Mouse (Mus musculus): ENCODE measurements around the gene Ddx49. TPM values are rescaled to one million over a fixed set of nuclear protein-coding genes. Genes with fewer than 3 reads are reported as not detected.

The Ddx49 gene
- total and polyA plus RNA-seq, 2 experiments from 2014 or later = 40.4 to 53.8 TPM

DNA sequence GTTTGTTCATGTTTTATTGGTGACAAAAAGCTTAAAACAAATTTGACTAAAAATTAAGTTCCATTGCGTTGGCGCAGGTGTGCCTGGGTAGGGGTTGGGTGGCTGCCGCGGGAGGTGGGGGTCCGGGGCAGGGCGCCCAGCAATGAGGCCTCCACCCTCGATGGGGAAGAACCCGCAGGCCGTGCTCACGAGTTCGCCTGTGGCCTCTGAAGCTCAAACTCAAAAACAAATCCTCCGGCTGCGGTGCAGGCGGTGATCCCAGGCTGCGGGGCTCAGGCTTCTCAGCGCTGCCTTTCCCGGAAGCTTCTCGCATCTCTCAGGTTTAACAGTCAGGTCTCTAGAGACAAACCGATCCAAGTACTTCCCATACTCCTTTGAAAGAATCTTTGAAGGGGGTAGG, 29.2 kb upstream of the Ddx49 start:
- no peaks in the 10 kb centered on the region for H3K27me3 ChIP-seq (ENCODE audit: insufficient read depth, low read length)
- H3K36me3 ChIP-seq (ENCODE audit: insufficient read depth, low read length) = peaks cover 53% of the 10 kb centered on the region
- H3K4me3 ChIP-seq (ENCODE audit: low read length) = no peak overlapping the region
- no peak for ATAC-seq
- peak; percentile 49 for DNase-seq (ENCODE audit: low spot score)
- no peak overlapping the region for H3K4me2 ChIP-seq (ENCODE audit: low read depth, low read length)
- WGBS = 60% methylated on average over 19 of the region's 19 CpGs
- H3K9me3 ChIP-seq (ENCODE audit: low read length) = no peaks in the 10 kb centered on the region
- H3K9ac ChIP-seq (replicated peaks; ENCODE audit: low read length) = 0 out of 2 replicates have a peak overlapping the region, but pooled peaks have one; percentile 33
- peaks cover 5% of the 10 kb centered on the region; the same call in 1 of the 2 replicates for H3K4me1 ChIP-seq (ENCODE audit: insufficient read depth, low read length)
- TF ChIP-seq CTCF (IDR thresholded peaks at IDR 0.05; ENCODE audit: low read depth) = no peak
- H3K27ac ChIP-seq = peak overlapping the region; percentile 34; the same call in 1 of the 2 replicates

DNA sequence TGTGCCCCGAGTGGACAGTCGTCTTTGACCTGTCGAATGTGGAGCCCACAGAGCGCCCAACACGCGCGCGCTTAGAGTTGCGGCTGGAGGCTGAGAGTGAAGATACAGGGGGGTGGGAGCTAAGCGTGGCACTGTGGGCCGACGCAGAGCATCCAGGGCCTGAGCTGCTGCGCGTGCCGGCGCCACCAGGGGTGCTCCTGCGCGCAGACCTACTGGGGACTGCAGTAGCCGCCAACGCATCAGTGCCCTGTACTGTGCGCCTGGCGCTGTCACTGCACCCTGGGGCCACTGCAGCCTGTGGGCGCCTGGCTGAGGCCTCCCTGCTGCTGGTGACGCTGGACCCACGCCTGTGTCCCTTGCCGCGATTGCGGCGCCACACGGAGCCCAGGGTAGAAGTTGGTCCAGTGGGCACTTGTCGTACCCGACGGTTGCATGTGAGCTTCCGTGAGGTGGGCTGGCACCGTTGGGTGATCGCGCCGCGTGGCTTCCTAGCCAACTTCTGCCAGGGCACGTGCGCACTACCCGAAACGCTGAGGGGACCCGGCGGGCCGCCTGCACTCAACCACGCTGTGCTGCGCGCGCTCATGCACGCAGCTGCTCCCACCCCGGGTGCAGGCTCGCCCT, 28.6 kb upstream of the Ddx49 start:
- 26% methylated on average over 53 of the region's 53 CpGs for WGBS
- peaks cover 49% of the 10 kb centered on the region for H3K36me3 ChIP-seq (ENCODE audit: insufficient read depth, low read length)
- peaks cover 5% of the 10 kb centered on the region; the same call in 1 of the 2 replicates for H3K4me1 ChIP-seq (ENCODE audit: insufficient read depth, low read length)
- TF ChIP-seq CTCF (IDR thresholded peaks at IDR 0.05; ENCODE audit: low read depth) = peak; percentile 72
- no peak overlapping the region for H3K4me2 ChIP-seq (ENCODE audit: low read depth, low read length)
- no peaks in the 10 kb centered on the region for H3K9me3 ChIP-seq (ENCODE audit: low read length)
- peak overlapping the region; percentile 46 for H3K27ac ChIP-seq
- no peak overlapping the region for H3K4me3 ChIP-seq (ENCODE audit: low read length)
- ATAC-seq (peak; percentile 85), DNase-seq (ENCODE audit: low spot score) (peak; percentile 84)
- 0 out of 2 replicates have a peak overlapping the region, but pooled peaks have one; percentile 9 for H3K9ac ChIP-seq (replicated peaks; ENCODE audit: low read length)
- H3K27me3 ChIP-seq (ENCODE audit: insufficient read depth, low read length) = no peaks in the 10 kb centered on the region

GRCm38 (mm10) chr8:70329835-70330740, 27.8 kb upstream of the Ddx49 start:
- DNase-seq (ENCODE audit: low spot score) (peak; percentile 26), ATAC-seq (peak; percentile 33)
- H3K4me3 ChIP-seq (ENCODE audit: low read length) = no peak overlapping the region
- H3K27me3 ChIP-seq (ENCODE audit: insufficient read depth, low read length) = no peaks in the 10 kb centered on the region
- TF ChIP-seq CTCF (IDR thresholded peaks at IDR 0.05; ENCODE audit: low read depth) = no peak
- H3K27ac ChIP-seq = peak overlapping the region; percentile 46; the same call in 1 of the 2 replicates
- no peaks in the 10 kb centered on the region for H3K9me3 ChIP-seq (ENCODE audit: low read length)
- 14% methylated on average over 45 of the region's 45 CpGs for WGBS
- H3K4me2 ChIP-seq (ENCODE audit: low read depth, low read length) = no peak overlapping the region
- H3K36me3 ChIP-seq (ENCODE audit: insufficient read depth, low read length) = peaks cover 42% of the 10 kb centered on the region
- H3K4me1 ChIP-seq (ENCODE audit: insufficient read depth, low read length) = peaks cover 5% of the 10 kb centered on the region; the same call in 1 of the 2 replicates
- peak overlapping the region; percentile 9; the same call in 1 of the 2 replicates for H3K9ac ChIP-seq (replicated peaks; ENCODE audit: low read length)

DNA sequence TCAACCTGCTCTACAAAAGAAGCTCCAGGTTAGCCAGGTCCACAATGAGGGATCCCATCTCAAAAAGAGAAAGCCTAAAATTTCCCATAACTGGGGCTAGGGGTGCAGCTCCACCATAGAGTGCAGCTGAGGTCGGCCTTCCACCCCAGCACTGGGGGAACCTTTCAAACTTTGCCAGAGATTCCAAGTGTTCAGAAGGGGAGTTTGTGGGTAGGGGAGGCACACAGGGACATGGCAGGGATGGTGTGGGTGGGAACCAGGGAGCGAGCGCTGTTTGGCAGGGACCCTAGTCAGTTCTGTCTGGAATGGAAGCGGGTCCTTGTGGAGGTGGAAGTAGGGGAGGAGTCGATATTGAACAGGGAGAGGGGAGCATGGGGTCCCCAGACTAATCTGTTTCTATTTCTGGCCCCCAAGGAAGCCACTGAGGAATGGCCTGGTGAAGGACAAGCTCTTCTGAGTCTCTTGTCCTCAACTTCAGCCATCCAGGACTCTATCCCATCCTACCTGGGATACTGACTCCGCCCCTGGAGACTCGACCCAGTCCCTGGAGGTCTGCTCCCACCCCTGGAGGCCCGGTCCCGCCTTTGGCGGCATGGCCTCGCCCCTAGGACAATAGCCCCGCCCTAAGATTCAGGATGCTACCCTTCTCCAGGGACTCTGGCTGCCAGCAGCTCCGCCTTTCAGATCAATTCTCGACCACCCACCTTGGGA, 27.0 kb upstream of the Ddx49 start, which contains the start of gene Gdf1:
Gene Gdf1, plus strand, starts transcription at position 694 of the 711 bp plus-strand sequence.
- Histone ChIP-seq H3K9ac (replicated peaks; ENCODE audit: low read length) (peak within 1 kb of the TSS; percentile 9; the same call in 1 of the 2 replicates), H3K4me3 (ENCODE audit: low read length) (no peak within 1 kb of the TSS), H3K36me3 (ENCODE audit: insufficient read depth, low read length) (peaks cover 35% of the 10 kb centered on the region), H3K4me2 (ENCODE audit: low read depth, low read length) (no peak within 1 kb of the TSS), H3K27me3 (ENCODE audit: insufficient read depth, low read length) (no peaks in the 10 kb centered on the region), H3K4me1 (ENCODE audit: insufficient read depth, low read length) (peaks cover 5% of the 10 kb centered on the region; the same call in 1 of the 2 replicates), H3K27ac (peak within 1 kb of the TSS; percentile 46; the same call in 1 of the 2 replicates), H3K9me3 (ENCODE audit: low read length) (no peaks in the 10 kb centered on the region)
- DNase-seq (ENCODE audit: low spot score) (no peak), ATAC-seq (no peak)
- WGBS = 34% methylated on average over 14 of the region's 14 CpGs
- TF ChIP-seq CTCF (IDR thresholded peaks at IDR 0.05; ENCODE audit: low read depth) = no peak

GRCm38 (mm10) chr8:70327512-70327911, 25.2 kb upstream of the Ddx49 start:
- Histone ChIP-seq H3K4me2 (ENCODE audit: low read depth, low read length) (no peak overlapping the region), H3K4me3 (ENCODE audit: low read length) (no peak overlapping the region), H3K4me1 (ENCODE audit: insufficient read depth, low read length) (peaks cover 5% of the 10 kb centered on the region; the same call in 1 of the 2 replicates), H3K9me3 (ENCODE audit: low read length) (no peaks in the 10 kb centered on the region), H3K36me3 (ENCODE audit: insufficient read depth, low read length) (peaks cover 28% of the 10 kb centered on the region; the same call in 1 of the 2 replicates), H3K27me3 (ENCODE audit: insufficient read depth, low read length) (no peaks in the 10 kb centered on the region), H3K27ac (no peak overlapping the region), H3K9ac (replicated peaks; ENCODE audit: low read length) (no peak overlapping the region)
- no peak for DNase-seq (ENCODE audit: low spot score)
- no peak for TF ChIP-seq CTCF (IDR thresholded peaks at IDR 0.05; ENCODE audit: low read depth)
- ATAC-seq = no peak
- 89% methylated on average over 6 of the region's 6 CpGs for WGBS

GRCm38 (mm10) chr8:70323716-70324115, 21.4 kb upstream of the Ddx49 start:
- no peak for DNase-seq (ENCODE audit: low spot score)
- Histone ChIP-seq H3K9me3 (ENCODE audit: low read length) (no peaks in the 10 kb centered on the region), H3K4me1 (ENCODE audit: insufficient read depth, low read length) (no peaks in the 10 kb centered on the region), H3K36me3 (ENCODE audit: insufficient read depth, low read length) (peaks cover 24% of the 10 kb centered on the region; the same call in 1 of the 2 replicates), H3K4me3 (ENCODE audit: low read length) (no peak overlapping the region), H3K27me3 (ENCODE audit: insufficient read depth, low read length) (no peaks in the 10 kb centered on the region), H3K4me2 (ENCODE audit: low read depth, low read length) (no peak overlapping the region), H3K9ac (replicated peaks; ENCODE audit: low read length) (no peak overlapping the region), H3K27ac (no peak overlapping the region)
- TF ChIP-seq CTCF (IDR thresholded peaks at IDR 0.05; ENCODE audit: low read depth) = peak; percentile 21; the same call in 1 of the 2 replicates
- ATAC-seq = no peak
- 94% methylated on average over 3 of the region's 3 CpGs for WGBS
